Mouse (Mus musculus) stomach, postnatal 0 days (tissue): Measurements from ENCODE around the gene Lypd4.

Experiments
- CTCF ChIP-seq: IDR thresholded peaks from 2 replicates; pipeline ENCODE4 v1.5.1; 2016; ENCODE audit warnings: antibody characterized with exemption, low read depth, mild to moderate bottlenecking, moderate library complexity
- EP300 ChIP-seq: optimal IDR thresholded peaks from 2 replicates; pipeline ENCODE3; 2016; ENCODE audit warnings: antibody characterized with exemption

DNA sequence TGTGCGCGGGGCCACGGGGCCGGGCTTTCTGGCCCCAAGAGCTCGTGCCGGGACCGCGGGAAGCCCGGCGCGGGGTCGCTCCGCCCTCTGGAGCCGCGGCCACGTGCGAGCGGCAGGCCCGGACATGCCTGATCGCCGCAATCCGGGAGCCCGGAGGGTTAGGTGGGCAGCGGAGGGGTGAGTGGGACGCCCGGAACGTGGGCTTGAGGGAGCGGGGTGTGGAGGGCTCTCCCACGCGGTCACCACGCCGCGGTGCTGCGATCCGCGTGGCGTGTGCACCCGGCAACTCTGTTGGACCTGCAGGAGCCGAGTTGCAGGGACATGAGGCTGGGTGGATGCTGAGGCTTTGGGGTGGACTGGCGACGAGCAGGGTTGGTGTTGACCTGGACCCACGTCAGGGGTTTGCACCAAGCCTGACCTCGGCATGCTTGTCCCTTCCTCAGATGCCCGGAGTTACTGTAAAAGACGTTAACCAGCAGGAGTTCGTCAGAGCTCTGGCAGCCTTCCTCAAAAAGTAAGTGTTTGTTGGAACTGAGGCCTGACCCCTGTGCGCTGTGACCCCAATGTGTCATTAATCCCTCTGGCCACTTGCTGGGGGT is 15.1 kb upstream of the Lypd4 start:
- no peak for TF ChIP-seq CTCF
- no peak for TF ChIP-seq EP300
